In the genomic region with DNA sequence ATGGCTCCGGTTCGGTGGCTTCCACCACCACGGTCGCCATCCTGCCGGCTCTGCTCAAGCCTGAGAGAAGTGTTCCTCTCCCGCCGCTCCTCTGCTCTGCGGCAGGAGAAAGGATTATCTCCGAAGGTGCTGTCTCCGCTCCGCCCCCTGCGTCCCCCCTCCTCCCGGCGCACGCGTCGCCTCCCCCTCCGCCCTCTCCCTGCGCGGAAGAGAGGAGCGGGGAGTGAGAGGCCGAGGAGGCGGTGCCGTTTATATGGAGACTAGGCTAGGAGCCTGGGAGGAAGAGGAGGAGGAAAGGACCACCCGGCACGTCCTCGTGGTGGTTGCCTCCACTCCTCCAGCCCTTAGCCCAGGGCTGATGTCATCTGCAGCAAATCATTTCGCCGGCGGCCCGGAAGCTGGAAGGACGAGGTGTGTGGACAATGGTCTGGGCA, we compare ENCODE assay signal across 8 mouse cellular contexts. TPM values are rescaled to one million over a fixed set of nuclear protein-coding genes. Genes with fewer than 3 reads are reported as not detected.
DNase-seq lines count a peak whose midpoint lies in the region; ATAC-seq and TF ChIP-seq lines count a peak whose summit lies in the region.

A gene (minus strand): TSS at position 93 of the 434 bp plus-strand sequence.

- WGBS in lung, embryonic 14.5 days, result under 1% methylated on average over 27 of the region's 32 CpGs

- no peak for TF ChIP-seq CTCF in Patski (IDR thresholded peaks at IDR 0.05)
- TF ChIP-seq CTCF in lung, embryonic 14.5 days (IDR thresholded peaks at IDR 0.05; ENCODE audit: low read depth), result no peak

- no peaks in the 10 kb centered on the region for H3K27me3 ChIP-seq in Patski
- H3K27me3 ChIP-seq in lung, embryonic 14.5 days (ENCODE audit: insufficient read depth, low read length), result no peaks in the 10 kb centered on the region

- peak within 1 kb of the TSS; percentile 95 for H3K4me2 ChIP-seq in lung, embryonic 14.5 days

- intact Hi-C loops in heart, postnatal 36 days (cut with DNase I), result no loop called here

- peak within 1 kb of the TSS; percentile 63 for H3K4me3 ChIP-seq in lung, embryonic 14.5 days (ENCODE audit: low read depth, low read length)

- peak within 1 kb of the TSS; percentile 55 for H3K27ac ChIP-seq in lung, embryonic 14.5 days (ENCODE audit: low read depth)

- peak; percentile 64 for ATAC-seq in Patski
- ATAC-seq in lung, embryonic 14.5 days (ENCODE audit: insufficient read depth), result peak; percentile 87

- peaks cover 5% of the 10 kb centered on the region; the same call in 1 of the 2 replicates for H3K4me1 ChIP-seq in lung, embryonic 14.5 days (ENCODE audit: insufficient read depth)

- CTCF ChIA-PET in Patski (lab: Charles Lee), result interaction anchor here (1.3 kb wide), 1 partner anchor 13 kb away, joined by 4 read pairs; no protein-coding TSS in a partner anchor

- H3K9ac ChIP-seq in lung, embryonic 14.5 days, result peak within 1 kb of the TSS; percentile 62

- POLR2A ChIA-PET in Patski (lab: Charles Lee), result no interaction called here

- H3K9me3 ChIP-seq in lung, embryonic 14.5 days (ENCODE audit: low read depth, low read length), result no peaks in the 10 kb centered on the region

- in situ Hi-C loops in Patski (cut with MboI; ENCODE audit: low pct_unique_long_range_greater_than_20kb), result no loop called here

- no peak for DNase-seq in Patski (ENCODE audit: low read depth, low spot score)
- peak; percentile 90 for DNase-seq in cerebellum, adult 18-20 months
- DNase-seq in forelimb bud, embryonic 11.5 days (ENCODE audit: low read depth, low spot score), result peak; percentile 64
- DNase-seq in heart, postnatal 36 days, result peak; percentile 56 to 66
- peak; percentile 73 to 83 for DNase-seq in layer of hippocampus, adult 8-10 months (ENCODE audit: low spot score in 2 of 2)
- peak; percentile 84 for DNase-seq in lung, embryonic 14.5 days
- peak; percentile 76 for DNase-seq in retina, adult 2 months (ENCODE audit: low read depth, low spot score)
- DNase-seq in spleen, postnatal 14 days (ENCODE audit: low spot score in 2 of 2), result no peak

- H3K36me3 ChIP-seq in lung, embryonic 14.5 days (ENCODE audit: insufficient read depth), result no peaks in the 10 kb centered on the region

RNA-seq across cellular contexts. Expression of the gene that starts here (rescaled TPM):
- 10.1 TPM for polyA plus RNA-seq in Patski (2021)
- total RNA-seq in heart, postnatal 36 days (2021), result 10 to 100 TPM; 11.8 to 14.4 TPM
- total RNA-seq in layer of hippocampus, adult 8-10 months (2022), result 100 to 1,000 TPM; 617 to 716 (median 673) TPM
- 72.2 and 73.3 TPM in 2 replicates for polyA plus RNA-seq in lung, embryonic 14.5 days (2014; fragmentation: Nextera tagmentation; extraction: Ambion mirVana)

Comparison
In these comparisons a context has a peak if more than half of its experiments do, and no peak if none do; other contexts are left out.
1. RNA of the gene that starts here (total RNA-seq): 617 to 716 TPM in layer of hippocampus, adult 8-10 months; 11.8 to 14.4 TPM in heart, postnatal 36 days; every median in the first group is over 10 times any median in the second.
2. DNase-seq: peak in cerebellum, adult 18-20 months (2 of 2), forelimb bud, embryonic 11.5 days (single experiment), heart, postnatal 36 days (2 of 2), layer of hippocampus, adult 8-10 months (2 of 2), lung, embryonic 14.5 days (single experiment) and retina, adult 2 months (single experiment); none in Patski (single experiment) and spleen, postnatal 14 days (0 of 2).